Mouse (Mus musculus) heart, adult 8-10 months (tissue): ENCODE measurements at regions not wholly inside any gene's neighbourhood (a gene's known extent, or its start where the extent isn't known, plus 50 kb on each side); places are given as distances from the start of the nearest gene placed in this dataset.
A peak's percentile ranks its signal among the peaks of the same experiment; 100 is the strongest.

Experiments used
- DNase-seq: peaks from one replicate; pipeline ENCODE4 v3.0.0; 2022; ENCODE audit warnings: low spot score

- peak; percentile 51 for DNase-seq
These were observed 146.4 kb downstream of the Fndc1 start for GRCm38 (mm10) chr17:7680658-7681057.

- DNase-seq: no peak
These were observed 147.3 kb downstream of the Fndc1 start for GRCm38 (mm10) chr17:7679786-7680185.

- DNase-seq: peak; percentile 58
These were observed 148.2 kb downstream of the Fndc1 start for GRCm38 (mm10) chr17:7678898-7679297.

GRCm38 (mm10) chr17:7677796-7678195 lies 149.3 kb downstream of the Fndc1 start:
- DNase-seq: no peak

- DNase-seq: no peak
These were observed 149.8 kb downstream of the Fndc1 start for GRCm38 (mm10) chr17:7677301-7677700.

- no peak for DNase-seq
These were observed 150.3 kb downstream of the Fndc1 start for GRCm38 (mm10) chr17:7676776-7677175.

- DNase-seq: no peak
These were observed 152.6 kb downstream of the Fndc1 start for GRCm38 (mm10) chr17:7674511-7674910.

GRCm38 (mm10) chr17:7667826-7668225 lies 159.3 kb downstream of the Fndc1 start:
- no peak for DNase-seq

GRCm38 (mm10) chr17:7666781-7667398 lies 160.2 kb downstream of the Fndc1 start:
- no peak for DNase-seq

GRCm38 (mm10) chr17:7666207-7666606 lies 160.9 kb downstream of the Fndc1 start:
- DNase-seq: no peak

- DNase-seq: no peak
These were observed 161.4 kb downstream of the Fndc1 start for GRCm38 (mm10) chr17:7665686-7666085.

GRCm38 (mm10) chr17:7663896-7664880 lies 162.9 kb downstream of the Fndc1 start:
- DNase-seq: peak; percentile 26

- no peak for DNase-seq
These were observed 170.6 kb downstream of the Fndc1 start for GRCm38 (mm10) chr17:7656503-7656902.

GRCm38 (mm10) chr17:7655966-7656365 lies 171.1 kb downstream of the Fndc1 start:
- no peak for DNase-seq

- DNase-seq: peak; percentile 56
These were observed 173.0 kb downstream of the Fndc1 start for GRCm38 (mm10) chr17:7654064-7654564.

- no peak for DNase-seq
These were observed 175.1 kb downstream of the Fndc1 start for GRCm38 (mm10) chr17:7652037-7652436.

GRCm38 (mm10) chr17:7650417-7650816 lies 176.7 kb downstream of the Fndc1 start:
- no peak for DNase-seq

GRCm38 (mm10) chr17:7644857-7645481 lies 182.1 kb downstream of the Fndc1 start:
- DNase-seq: no peak

GRCm38 (mm10) chr17:7643640-7644039 lies 183.5 kb downstream of the Fndc1 start:
- DNase-seq: no peak

GRCm38 (mm10) chr17:7642442-7642887 lies 184.6 kb downstream of the Fndc1 start:
- DNase-seq: no peak

GRCm38 (mm10) chr17:7634291-7634664 lies 192.8 kb downstream of the Fndc1 start:
- DNase-seq: no peak
